ENCODE assay signal across 8 mouse cellular contexts in genomic region chr12:112809641-112810040, GRCm38 (mm10). TPM values are rescaled to one million over a fixed set of nuclear protein-coding genes. Genes with fewer than 3 reads are reported as not detected.
DNase-seq lines count a peak whose midpoint lies in the region; ATAC-seq and TF ChIP-seq lines count a peak whose summit lies in the region.

No protein-coding gene starts in this region.

- peaks cover 36% of the 10 kb centered on the region for H3K36me3 ChIP-seq in E14TG2a.4 (ENCODE audit: insufficient read depth, low read length)
- peaks cover 22% of the 10 kb centered on the region for H3K36me3 ChIP-seq in hindbrain, embryonic 12.5 days
- no peaks in the 10 kb centered on the region for H3K36me3 ChIP-seq in liver, embryonic 14.5 days (replicated peaks; ENCODE audit: control insufficient read depth, insufficient read depth, low read depth)

- peak overlapping the region; percentile 74 for H3K27ac ChIP-seq in gastrocnemius, adult 2 months
- no peak overlapping the region for H3K27ac ChIP-seq in hindbrain, embryonic 12.5 days
- no peak overlapping the region for H3K27ac ChIP-seq in liver, embryonic 14.5 days

- no peaks in the 10 kb centered on the region for H3K9me3 ChIP-seq in E14TG2a.4 (ENCODE audit: low read length)
- no peaks in the 10 kb centered on the region for H3K9me3 ChIP-seq in hindbrain, embryonic 12.5 days (replicated peaks)
- H3K9me3 ChIP-seq in liver, embryonic 14.5 days (ENCODE audit: control insufficient read depth, low read length): no peaks in the 10 kb centered on the region

- DNase-seq in gastrocnemius, adult 2 months: no peak
- no peak for DNase-seq in gastrocnemius, postnatal 14 days
- no peak for DNase-seq in liver, embryonic 14.5 days (ENCODE audit: low read depth in 3 of 3, low spot score in 3 of 3)
- no peak for DNase-seq in frontal cortex, postnatal 36 days (ENCODE audit: low spot score in 2 of 2)
- no peak for DNase-seq in cerebellum, postnatal 36 days
- DNase-seq in ovary, postnatal 10 days (ENCODE audit: low spot score): no peak

- TF ChIP-seq CTCF in gastrocnemius, adult 2 months (IDR thresholded peaks at IDR 0.05): no peak
- TF ChIP-seq CTCF in E14TG2a.4 (conservative IDR thresholded peaks at IDR 0.05; ENCODE audit: low read length): no peak
- TF ChIP-seq CTCF in liver, embryonic 14.5 days (IDR thresholded peaks at IDR 0.05; ENCODE audit: low read depth): no peak

- 21% methylated on average over 8 of the region's 8 CpGs for WGBS in hindbrain, embryonic 12.5 days
- WGBS in liver, embryonic 14.5 days (ENCODE audit: insufficient replicate concordance): 16% methylated on average over 8 of the region's 8 CpGs

- ATAC-seq in hindbrain, embryonic 12.5 days (ENCODE audit: low FRiP score): no peak
- ATAC-seq in liver, embryonic 14.5 days (ENCODE audit: insufficient read depth): no peak

- H3K9ac ChIP-seq in hindbrain, embryonic 12.5 days: peak overlapping the region; percentile 80
- no peak overlapping the region for H3K9ac ChIP-seq in liver, embryonic 14.5 days (replicated peaks)

- intact Hi-C loops in gastrocnemius, adult 2 months (cut with DNase I): loop anchor here (2.0 kb wide), 1 partner anchor 19 kb away; the partner anchor contains the start of gene Cdca4
- intact Hi-C loops in gastrocnemius, postnatal 14 days (cut with DNase I; ENCODE audit: low total_unique reads): no loop called here

- H3K4me2 ChIP-seq in hindbrain, embryonic 12.5 days (replicated peaks): peak overlapping the region; percentile 99
- peak overlapping the region; percentile 74 for H3K4me2 ChIP-seq in liver, embryonic 14.5 days (ENCODE audit: low read depth)

- H3K27me3 ChIP-seq in E14TG2a.4 (ENCODE audit: insufficient read depth, low read length): peaks cover 46% of the 10 kb centered on the region
- peaks cover 19% of the 10 kb centered on the region; the same call in 1 of the 2 replicates for H3K27me3 ChIP-seq in hindbrain, embryonic 12.5 days
- peaks cover 7% of the 10 kb centered on the region for H3K27me3 ChIP-seq in liver, embryonic 14.5 days (ENCODE audit: control insufficient read depth, insufficient read depth, low read length)

- TF ChIP-seq EP300 in liver, embryonic 14.5 days (IDR thresholded peaks at IDR 0.05; ENCODE audit: low read depth): no peak

- H3K4me3 ChIP-seq in gastrocnemius, adult 2 months: peak overlapping the region; percentile 90
- peak overlapping the region; percentile 86 for H3K4me3 ChIP-seq in E14TG2a.4 (replicated peaks; ENCODE audit: low read length)
- peak overlapping the region; percentile 72 for H3K4me3 ChIP-seq in hindbrain, embryonic 12.5 days
- peak overlapping the region in 1 of 2 experiments; percentile 52; a peak in 2 of 4 replicates for H3K4me3 ChIP-seq in liver, embryonic 14.5 days (ENCODE audit: insufficient read depth in 1 of 2, low read depth in 2 of 2, low read length in 2 of 2)

- H3K4me1 ChIP-seq in E14TG2a.4 (replicated peaks; ENCODE audit: low read depth, low read length): peaks cover 42% of the 10 kb centered on the region
- peaks cover 22% of the 10 kb centered on the region for H3K4me1 ChIP-seq in hindbrain, embryonic 12.5 days
- no peaks in the 10 kb centered on the region for H3K4me1 ChIP-seq in liver, embryonic 14.5 days (replicated peaks; ENCODE audit: control insufficient read depth in 2 of 2, insufficient read depth in 2 of 2, low read length in 1 of 2)

RNA-seq across cellular contexts. Expression of gene Clba1, which starts 0.9 kb away (rescaled TPM):
- under 1 TPM; 0.20 to 0.36 TPM for total RNA-seq in gastrocnemius, adult 2 months (2021)
- under 1 TPM; 0.62 to 0.73 TPM for total RNA-seq in gastrocnemius, postnatal 14 days (2021)
- 16.9 and 19.7 TPM in 2 replicates for polyA plus RNA-seq in hindbrain, embryonic 12.5 days (2016; fragmentation: Nextera tagmentation; extraction: Ambion mirVana)
- 0.15 and 0.21 TPM in 2 replicates for polyA plus RNA-seq in liver, embryonic 14.5 days (2012; rRNA removed)
- polyA plus RNA-seq in liver, embryonic 14.5 days (2014; fragmentation: Nextera tagmentation; extraction: Ambion mirVana): 0.25 and 0.40 TPM in 2 replicates

RNA-seq across cellular contexts. Expression of gene Ahnak2, which starts 7.2 kb away (rescaled TPM):
- total RNA-seq in gastrocnemius, adult 2 months (2021): 1 to 10 TPM; 5.0 to 8.5 TPM
- 10 to 100 TPM in 1 of 2 experiments, 1 to 10 TPM in 1; 7.8 to 11.3 TPM for total RNA-seq in gastrocnemius, postnatal 14 days (2021)
- polyA plus RNA-seq in hindbrain, embryonic 12.5 days (2016; fragmentation: Nextera tagmentation; extraction: Ambion mirVana): 0.48 and 0.64 TPM in 2 replicates
- 0.06 and 0.10 TPM in 2 replicates for polyA plus RNA-seq in liver, embryonic 14.5 days (2012; rRNA removed)
- polyA plus RNA-seq in liver, embryonic 14.5 days (2014; fragmentation: Nextera tagmentation; extraction: Ambion mirVana): 0.13 and 0.14 TPM in 2 replicates

RNA-seq across cellular contexts. Expression of gene Cdca4, which starts 19.6 kb away (rescaled TPM):
- 1 to 10 TPM; 3.0 to 3.1 TPM for total RNA-seq in gastrocnemius, adult 2 months (2021)
- total RNA-seq in gastrocnemius, postnatal 14 days (2021): 1 to 10 TPM; 4.3 to 5.8 TPM
- polyA plus RNA-seq in hindbrain, embryonic 12.5 days (2016; fragmentation: Nextera tagmentation; extraction: Ambion mirVana): 101 TPM in 2 replicates
- 34.1 and 39.9 TPM in 2 replicates for polyA plus RNA-seq in liver, embryonic 14.5 days (2012; rRNA removed)
- polyA plus RNA-seq in liver, embryonic 14.5 days (2014; fragmentation: Nextera tagmentation; extraction: Ambion mirVana): 61.3 and 66.9 TPM in 2 replicates

RNA-seq across cellular contexts. Expression of gene Pld4, which starts 49.2 kb away (rescaled TPM):
- total RNA-seq in gastrocnemius, adult 2 months (2021): 1 to 10 TPM; 1.7 to 4.0 TPM
- total RNA-seq in gastrocnemius, postnatal 14 days (2021): 1 to 10 TPM; 3.2 to 4.1 TPM
- 5.0 and 5.4 TPM in 2 replicates for polyA plus RNA-seq in hindbrain, embryonic 12.5 days (2016; fragmentation: Nextera tagmentation; extraction: Ambion mirVana)
- polyA plus RNA-seq in liver, embryonic 14.5 days (2012; rRNA removed): 13.3 and 14.3 TPM in 2 replicates
- 12.5 and 14.7 TPM in 2 replicates for polyA plus RNA-seq in liver, embryonic 14.5 days (2014; fragmentation: Nextera tagmentation; extraction: Ambion mirVana)

RNA-seq across cellular contexts. Expression of gene Gpr132, which starts 58.4 kb away (rescaled TPM):
- total RNA-seq in gastrocnemius, adult 2 months (2021): under 1 TPM in 1 of 2 experiments, not detected in 1; 0.14 TPM
- total RNA-seq in gastrocnemius, postnatal 14 days (2021): under 1 TPM in 1 of 2 experiments, not detected in 1; 0.10 TPM
- not detected in 2 replicates for polyA plus RNA-seq in hindbrain, embryonic 12.5 days (2016; fragmentation: Nextera tagmentation; extraction: Ambion mirVana)
- 0.30 and 0.51 TPM in 2 replicates for polyA plus RNA-seq in liver, embryonic 14.5 days (2012; rRNA removed)
- 0.16 and 0.27 TPM in 2 replicates for polyA plus RNA-seq in liver, embryonic 14.5 days (2014; fragmentation: Nextera tagmentation; extraction: Ambion mirVana)
